Mouse (Mus musculus) limb, embryonic 10.5 days (tissue): ENCODE data around the gene Znrd1. TPM values are rescaled to one million over a fixed set of nuclear protein-coding genes. Genes with fewer than 3 reads are reported as not detected.
A peak's percentile ranks its signal among the peaks of the same experiment; 100 is the strongest.
"Not testable (repeated sequence)": the region's sequence is repeated elsewhere in the genome, so short reads cannot be mapped to it uniquely, and the experiment has no call there.

Experiments used
- DNase-seq: peaks from one replicate; pipeline ENCODE4 v3.0.0-alpha.2; 2017; ENCODE audit warnings: low spot score
- H3K27ac ChIP-seq: fragments of 300-500 bp; sonication (generic); 2 replicates; pipeline ENCODE4 v1.5.1; 2016; ENCODE audit warnings: mild to moderate bottlenecking
- H3K27me3 ChIP-seq: fragments of 300-500 bp; sonication (generic); 2 replicates; pipeline ENCODE4 v1.6.1; 2016; ENCODE audit warnings: low read depth, mild to moderate bottlenecking; ENCODE audit not compliant: poor library complexity, severe bottlenecking
- H3K36me3 ChIP-seq: fragments of 300-500 bp; sonication (generic); 2 replicates; pipeline ENCODE4 v1.6.1; 2016; ENCODE audit warnings: mild to moderate bottlenecking, moderate library complexity
- H3K4me1 ChIP-seq: fragments of 300-500 bp; sonication (generic); 2 replicates; pipeline ENCODE4 v1.6.1; 2016
- H3K4me3 ChIP-seq: fragments of 300-500 bp; sonication (generic); 2 replicates; pipeline ENCODE4 v1.5.1; 2016; ENCODE audit warnings: mild to moderate bottlenecking, moderate library complexity
- H3K9me3 ChIP-seq: fragments of 300-500 bp; sonication (generic); replicated peaks from 2 replicates; pipeline ENCODE4 v1.6.1; 2016; ENCODE audit warnings: mild to moderate bottlenecking
- WGBS: fragments of 180-500 bp; shearing (Covaris S2); methylation state at CpG from one replicate; pipeline ENCODE4 v1.1.7; 2016; 5-methylcytosine and 5-hydroxymethylcytosine counted together
- polyA plus RNA-seq: library from polyadenylated mRNA; unstranded; fragments of >200 nt; fragmentation: Nextera tagmentation; extraction: Ambion mirVana; gene quantifications from 2 replicates; pipeline ENCODE4 v1.2.1, GENCODE M21; 2016

Znrd1 gene
- 107 and 114 TPM in 2 replicates for polyA plus RNA-seq

DNA sequence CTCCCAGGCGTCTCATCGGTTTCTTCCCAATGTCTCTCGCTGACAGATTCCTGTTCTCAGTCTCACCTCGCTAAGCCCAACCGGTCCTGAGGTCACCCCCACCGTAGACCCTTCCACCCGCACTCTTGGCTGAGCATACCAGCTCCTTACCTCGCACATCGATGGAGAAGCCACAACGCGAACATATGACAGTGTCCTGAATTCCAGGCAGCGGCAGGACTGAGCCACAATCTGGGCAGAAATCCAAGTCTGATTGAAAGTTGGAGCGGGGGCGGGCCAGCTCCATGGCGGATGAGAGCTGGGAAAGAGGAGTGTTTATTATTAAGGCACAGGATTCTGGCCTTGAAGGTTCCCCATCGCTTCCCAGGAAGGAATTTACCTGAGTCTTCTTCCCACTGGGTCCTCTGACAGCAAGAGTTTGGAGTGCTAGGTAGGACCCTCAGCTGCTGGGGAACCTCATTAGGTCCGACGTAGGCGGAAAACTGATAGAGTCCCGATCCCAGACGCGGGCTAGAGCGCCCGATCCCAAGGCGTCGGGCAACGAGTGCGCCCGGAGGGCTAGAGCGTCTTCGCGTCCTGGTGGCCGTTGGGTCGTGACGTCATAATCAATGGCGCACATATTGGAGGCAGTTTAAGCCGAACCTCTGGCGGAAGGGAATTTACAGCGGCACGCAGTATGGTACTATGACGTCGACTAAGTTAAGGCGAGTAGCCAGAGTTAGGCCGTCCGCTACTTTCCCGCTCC lies at the start of gene Znrd1, which contains the start of gene Znrd1as:
Znrd1 (minus strand) TSS at position 561 of the 745 bp plus-strand sequence.
Znrd1as (plus strand) TSS at position 594 of the 745 bp plus-strand sequence.
- WGBS, result under 1% methylated on average over 46 of the region's 46 CpGs
- peak; percentile 96 for DNase-seq
- Histone ChIP-seq H3K4me3 (peak within 1 kb of the TSS; percentile 81), H3K4me1 (peaks cover 12% of the 10 kb centered on the region), H3K27me3 (no peaks in the 10 kb centered on the region), H3K36me3 (peaks cover 28% of the 10 kb centered on the region), H3K27ac (peak within 1 kb of the TSS; percentile 90), H3K9me3 (no peaks in the 10 kb centered on the region)

DNA sequence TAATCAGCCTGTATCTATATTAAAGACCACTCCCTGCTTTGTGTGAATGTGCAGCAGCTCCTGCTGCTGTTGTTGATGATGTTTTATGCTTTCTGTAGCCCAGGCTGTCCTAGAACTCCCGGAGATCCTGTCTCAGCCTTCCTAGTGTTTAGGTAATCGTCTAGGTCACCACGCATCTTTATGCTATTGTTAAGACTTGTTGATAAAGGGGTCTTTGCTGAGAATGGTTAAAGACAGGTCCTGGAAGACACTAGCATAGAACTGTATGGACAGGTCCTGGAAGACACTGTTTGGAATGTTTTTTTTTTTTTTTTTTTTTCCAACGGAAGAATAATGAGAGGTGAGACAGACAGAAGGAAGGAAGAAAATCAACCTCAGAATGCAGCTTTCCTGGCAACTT lies 45.0 kb upstream of the Znrd1 start:
- Histone ChIP-seq H3K27ac (peak overlapping the region; percentile 98), H3K4me1 (peaks cover 15% of the 10 kb centered on the region), H3K9me3 (no peaks in the 10 kb centered on the region), H3K27me3 (no peaks in the 10 kb centered on the region), H3K4me3 (peak overlapping the region; percentile 71), H3K36me3 (peaks cover 42% of the 10 kb centered on the region)
- DNase-seq, result peak; percentile 35
- WGBS, result 59% methylated on average over 4 of the region's 4 CpGs

DNA sequence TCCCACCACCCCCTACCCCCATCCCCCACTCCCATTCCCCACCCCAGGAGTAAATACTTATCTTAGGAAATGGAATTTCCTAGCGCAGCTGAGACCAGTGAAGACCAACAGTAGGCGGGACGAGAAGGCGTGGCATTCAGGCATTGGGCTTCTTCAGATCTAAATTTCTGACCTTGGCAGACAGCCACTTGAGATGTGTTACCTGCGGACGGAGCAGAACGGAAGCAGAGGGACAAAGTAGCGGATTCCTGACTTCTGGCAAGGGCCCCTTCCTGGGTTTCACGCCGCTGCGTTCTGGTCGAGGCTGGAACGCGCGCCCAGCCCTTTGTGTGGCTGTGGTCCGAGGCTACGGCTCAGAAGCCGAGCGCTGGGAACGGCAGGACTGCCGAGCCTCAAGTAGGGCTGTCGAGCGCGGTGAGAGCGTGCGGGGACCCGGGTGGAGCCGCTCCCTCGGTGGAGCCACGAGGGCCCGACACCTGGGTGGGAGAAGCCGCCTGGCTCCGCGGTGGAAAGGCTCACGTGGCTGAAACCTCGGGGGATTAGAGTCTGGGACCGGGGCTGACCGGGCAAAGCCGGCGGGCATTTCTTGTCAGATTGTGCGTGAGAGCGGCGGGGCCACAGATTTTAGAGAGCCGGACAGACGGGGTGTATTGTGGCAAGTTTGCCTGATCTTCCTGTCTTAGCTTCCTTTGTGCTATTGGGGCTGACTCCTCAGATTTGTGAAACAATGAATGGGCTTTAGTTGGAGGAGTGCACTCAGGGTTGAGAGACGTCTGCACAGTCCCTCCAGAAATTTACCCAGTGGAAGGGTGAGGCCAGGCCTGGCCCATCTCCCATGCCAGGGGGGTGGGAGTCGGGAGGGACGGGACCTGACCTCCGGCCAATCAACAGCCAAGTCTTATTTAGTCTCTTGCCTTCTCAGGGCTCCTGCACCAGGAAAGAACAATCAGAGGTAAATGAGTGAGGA lies 44.3 kb upstream of the Znrd1 start:
- H3K4me1 ChIP-seq, result peaks cover 15% of the 10 kb centered on the region

DNA sequence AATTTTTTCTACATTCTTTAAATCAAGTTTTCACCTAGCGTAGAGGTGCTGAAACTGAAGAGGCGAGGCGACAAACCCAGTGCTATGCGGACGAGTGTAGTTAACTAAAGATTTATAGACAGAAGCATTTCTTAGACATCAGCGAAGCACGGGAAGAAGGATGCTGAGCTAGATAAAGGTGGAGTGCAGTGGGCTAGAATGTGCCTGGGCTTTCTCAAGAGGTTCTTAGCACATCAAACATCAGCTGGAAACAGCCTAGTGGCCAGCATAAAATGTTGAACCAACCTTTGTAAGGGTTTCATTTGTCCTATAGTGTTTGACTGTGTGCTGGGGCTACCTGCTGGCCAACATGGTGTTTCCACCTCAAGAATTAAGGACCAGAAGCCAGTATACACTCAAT lies 42.5 kb upstream of the Znrd1 start, which contains the start of gene Zfp57:
Zfp57 (plus strand) TSS at position 301 of the 400 bp plus-strand sequence.
- H3K27ac ChIP-seq, result peak within 1 kb of the TSS; percentile 98
- 90% methylated on average over 7 of the region's 7 CpGs for WGBS

More for the DNA sequence above, 44.3 kb upstream of the Znrd1 start:
- under 1% methylated on average over 49 of the region's 49 CpGs for WGBS
- Histone ChIP-seq H3K9me3 (no peaks in the 10 kb centered on the region), H3K27me3 (no peaks in the 10 kb centered on the region), H3K4me3 (peak overlapping the region; percentile 71), H3K27ac (peak overlapping the region; percentile 98), H3K36me3 (peaks cover 34% of the 10 kb centered on the region)
- DNase-seq, result peak; percentile 82

DNA sequence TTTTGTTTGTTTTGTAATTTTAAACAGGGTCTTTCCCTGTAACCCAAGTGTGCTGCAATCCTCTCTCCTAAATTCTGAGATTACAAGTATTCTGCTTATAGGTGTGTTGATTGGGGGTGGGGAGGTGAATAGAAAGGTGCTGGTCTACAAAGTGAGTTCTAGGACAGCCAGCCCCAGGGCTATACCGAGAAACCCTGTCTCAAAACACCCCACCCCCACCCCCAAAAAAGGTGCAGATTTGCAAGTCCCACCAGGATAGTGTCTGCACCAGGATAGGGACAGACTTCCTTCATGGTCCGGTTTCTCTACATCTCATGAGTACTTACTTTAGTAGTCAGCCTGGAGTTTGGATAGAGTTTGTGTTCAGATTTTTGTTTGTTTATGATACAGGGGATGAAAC lies 40.1 kb upstream of the Znrd1 start:
- WGBS, result 72% methylated on average over 2 of the region's 2 CpGs
- Histone ChIP-seq H3K27ac (no peak overlapping the region), H3K9me3 (no peaks in the 10 kb centered on the region), H3K36me3 (no peaks in the 10 kb centered on the region), H3K4me3 (no peak overlapping the region), H3K4me1 (peaks cover 15% of the 10 kb centered on the region), H3K27me3 (no peaks in the 10 kb centered on the region)
- DNase-seq, result no peak

More for the DNA sequence above, 42.5 kb upstream of the Znrd1 start, which contains the start of gene Zfp57:
- H3K9me3 ChIP-seq, result no peaks in the 10 kb centered on the region
- H3K36me3 ChIP-seq, result peaks cover 17% of the 10 kb centered on the region
- H3K4me3 ChIP-seq, result peak within 1 kb of the TSS; percentile 71
- no peaks in the 10 kb centered on the region for H3K27me3 ChIP-seq
- H3K4me1 ChIP-seq, result peaks cover 15% of the 10 kb centered on the region
- DNase-seq, result no peak

DNA sequence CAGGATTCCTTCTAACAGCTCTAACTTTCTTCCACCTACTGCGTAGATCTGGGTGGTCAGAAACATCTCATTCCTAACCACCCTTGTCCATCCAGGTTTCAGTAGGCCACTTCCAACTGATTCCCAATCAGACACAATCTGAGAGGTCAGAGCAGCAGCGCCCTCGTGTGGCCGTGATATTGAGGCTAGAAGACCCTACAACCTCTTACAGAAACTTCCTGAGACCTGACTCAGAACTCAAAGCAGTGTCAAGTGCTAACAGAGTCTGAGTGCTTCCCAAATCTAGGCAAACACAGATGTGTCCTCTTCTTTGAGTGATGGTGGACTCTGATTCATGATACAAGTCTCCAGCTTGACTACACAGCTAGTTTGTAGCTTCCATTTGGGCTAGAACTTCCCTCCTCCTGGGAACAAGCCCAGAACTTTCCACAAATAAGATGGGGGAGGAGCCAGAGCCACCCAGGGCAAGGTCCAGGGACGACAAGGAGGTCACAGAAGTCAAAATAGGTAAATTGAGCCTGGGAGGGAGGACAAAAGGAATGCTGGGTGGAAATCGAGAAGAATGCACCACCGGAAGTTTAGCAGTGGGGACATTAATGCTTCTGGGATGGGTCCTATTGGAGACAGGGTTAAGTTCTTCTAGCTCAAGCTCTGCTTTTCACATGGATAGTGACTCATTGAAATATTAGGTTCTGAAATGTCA lies 38.8 kb upstream of the Znrd1 start:
- Histone ChIP-seq H3K36me3 (no peaks in the 10 kb centered on the region), H3K27me3 (no peaks in the 10 kb centered on the region), H3K9me3 (no peaks in the 10 kb centered on the region), H3K27ac (no peak overlapping the region), H3K4me1 (peaks cover 5% of the 10 kb centered on the region; the same call in 1 of the 2 replicates), H3K4me3 (no peak overlapping the region)
- 28% methylated on average over 7 of the region's 7 CpGs for WGBS
- peak; percentile 87 for DNase-seq

DNA sequence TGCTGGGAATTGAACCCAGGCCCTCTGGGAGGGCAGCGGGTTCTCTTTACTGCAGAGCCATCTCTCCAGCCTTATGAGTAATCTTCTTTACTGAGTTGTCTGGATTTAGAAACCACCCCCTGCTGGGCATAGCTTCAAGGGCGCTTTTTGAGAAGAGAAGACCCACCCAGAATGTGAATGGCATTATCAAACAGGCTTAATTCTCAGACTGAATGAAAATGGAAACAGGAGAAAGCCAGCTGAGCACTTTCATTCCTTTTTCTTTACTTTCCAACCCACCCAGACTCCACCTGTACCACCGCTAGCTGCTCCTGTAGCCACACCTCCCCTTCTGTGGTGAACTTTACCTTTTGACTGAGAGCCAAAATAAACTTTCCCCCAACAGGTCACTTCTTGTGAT lies 37.1 kb upstream of the Znrd1 start:
- Histone ChIP-seq H3K4me3 (no peak overlapping the region), H3K9me3 (no peaks in the 10 kb centered on the region), H3K36me3 (no peaks in the 10 kb centered on the region), H3K4me1 (no peaks in the 10 kb centered on the region; the same call in 1 of the 2 replicates), H3K27me3 (no peaks in the 10 kb centered on the region), H3K27ac (no peak overlapping the region)
- 75% methylated on average over 3 of the region's 3 CpGs for WGBS
- no peak for DNase-seq

DNA sequence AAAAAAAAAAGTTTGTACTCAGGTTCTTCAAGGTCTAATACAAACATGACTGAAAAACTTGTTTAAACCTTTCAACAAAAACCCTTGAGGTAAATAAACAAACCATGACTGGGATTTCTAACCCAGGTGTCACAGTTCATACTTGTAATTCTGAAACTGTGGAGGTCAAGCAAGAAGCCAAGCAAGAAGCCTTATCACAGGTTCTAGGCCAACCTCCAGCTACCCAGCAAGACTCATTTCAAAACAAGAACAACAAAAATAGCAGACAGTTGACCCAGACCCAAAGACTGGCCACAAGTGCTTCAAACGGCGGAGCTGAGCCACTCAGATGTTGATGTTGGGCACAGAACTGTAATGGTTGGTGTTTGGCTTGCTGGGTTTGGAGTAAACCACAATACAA lies 36.2 kb upstream of the Znrd1 start:
- Histone ChIP-seq H3K36me3 (no peaks in the 10 kb centered on the region), H3K27ac (no peak overlapping the region)

DNA sequence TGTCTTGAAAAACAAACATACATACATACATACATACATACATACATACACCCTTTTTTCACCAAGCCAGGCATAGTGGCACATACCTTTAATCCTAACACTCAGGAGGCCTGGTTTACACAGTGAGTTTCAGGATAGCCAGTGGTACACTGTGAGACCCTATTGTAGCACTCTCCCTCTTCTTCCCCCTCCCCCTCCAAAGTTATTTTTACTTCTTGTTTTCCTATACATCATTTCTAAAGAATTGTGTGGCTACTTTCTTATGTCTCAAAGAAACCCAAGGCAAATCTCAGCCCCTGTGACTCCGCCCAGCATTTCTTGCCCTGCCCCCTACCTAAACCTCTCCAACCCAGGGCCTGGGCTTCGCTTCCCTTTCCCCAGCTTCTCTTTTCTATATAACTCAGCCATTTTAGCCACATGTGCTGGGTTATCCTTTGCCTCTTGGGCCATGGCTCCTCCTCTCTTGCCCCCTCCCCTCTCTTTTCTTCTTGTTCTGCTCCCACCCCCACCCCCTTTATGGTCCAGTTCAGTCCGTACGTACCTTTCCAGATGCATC lies 35.5 kb upstream of the Znrd1 start:
- H3K4me1 ChIP-seq, result no peaks in the 10 kb centered on the region; the same call in 1 of the 2 replicates
- no peaks in the 10 kb centered on the region for H3K36me3 ChIP-seq
- peaks cover 14% of the 10 kb centered on the region for H3K27me3 ChIP-seq
- no peak overlapping the region for H3K27ac ChIP-seq
- 88% methylated on average over 4 of the region's 4 CpGs for WGBS
- H3K4me3 ChIP-seq, result no peak overlapping the region
- no peaks in the 10 kb centered on the region for H3K9me3 ChIP-seq
- DNase-seq, result no peak

More for the DNA sequence above, 36.2 kb upstream of the Znrd1 start:
- Histone ChIP-seq H3K9me3 (no peaks in the 10 kb centered on the region), H3K4me3 (no peak overlapping the region), H3K27me3 (peaks cover 7% of the 10 kb centered on the region), H3K4me1 (no peaks in the 10 kb centered on the region; the same call in 1 of the 2 replicates)
- DNase-seq, result no peak
- 88% methylated on average over 2 of the region's 2 CpGs for WGBS

DNA sequence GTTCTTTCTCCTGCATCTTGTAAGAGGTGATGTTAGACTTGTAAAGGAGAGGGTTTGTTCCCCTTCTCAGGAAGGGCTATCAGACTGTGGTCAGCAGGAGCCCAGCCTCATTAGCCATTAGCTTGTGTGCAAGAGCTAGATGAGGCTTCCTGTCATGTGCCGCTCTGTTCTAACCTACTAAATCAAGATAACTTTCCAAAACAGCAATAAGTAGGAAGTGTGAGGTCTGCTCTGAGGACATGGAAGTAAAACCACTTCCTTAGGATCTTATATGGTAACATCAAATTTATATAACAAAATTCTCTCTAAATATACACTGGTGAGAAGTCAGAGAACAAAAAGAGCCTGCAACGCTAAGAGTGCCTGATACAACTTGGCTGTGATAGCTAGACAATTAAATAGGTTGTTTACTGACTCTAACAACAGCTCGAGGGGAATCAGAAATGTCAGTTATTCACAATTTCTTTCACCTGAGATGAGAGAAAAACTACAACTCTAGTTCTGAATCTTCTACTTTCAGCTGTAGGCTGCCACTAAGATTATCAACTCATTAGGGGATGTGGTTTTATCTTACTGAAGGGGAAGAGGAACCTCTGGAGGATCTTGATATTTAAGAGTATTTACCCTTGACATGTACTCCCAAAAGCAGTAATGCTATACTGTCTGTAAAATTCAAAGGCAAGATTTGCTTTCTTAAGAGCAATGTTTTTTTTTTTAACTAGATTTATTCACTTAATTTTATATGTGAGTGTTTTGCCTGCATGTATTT lies 34.2 kb upstream of the Znrd1 start:
- no peak for DNase-seq
- WGBS, result 67% methylated on average over 3 of the region's 3 CpGs
- H3K36me3 ChIP-seq, result no peaks in the 10 kb centered on the region

DNA sequence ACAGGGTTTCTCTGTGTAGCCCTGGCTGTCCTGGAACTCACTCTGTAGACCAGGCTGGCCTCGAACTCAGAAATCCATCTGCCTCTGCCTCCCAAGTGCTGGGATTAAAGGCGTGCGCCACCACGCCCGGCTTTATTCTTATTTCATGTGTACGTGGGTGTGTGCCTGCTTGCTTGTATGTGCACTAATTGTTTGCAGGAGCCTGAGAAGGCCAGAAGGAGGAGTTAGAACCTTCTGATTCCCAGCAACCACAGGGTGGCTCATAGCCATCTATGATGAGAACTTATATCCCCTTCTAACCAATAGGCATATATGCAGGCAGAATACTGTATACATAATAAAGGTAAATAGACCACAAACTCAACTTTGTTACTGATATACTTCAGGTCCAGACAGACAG lies 32.3 kb upstream of the Znrd1 start:
- not testable (repeated sequence) for H3K4me3 ChIP-seq, H3K36me3 ChIP-seq, H3K9me3 ChIP-seq, H3K27ac ChIP-seq, H3K4me1 ChIP-seq, DNase-seq
- WGBS, result 95% methylated on average over 6 of the region's 6 CpGs
- H3K27me3 ChIP-seq, result peaks cover 39% of the 10 kb centered on the region

More for the DNA sequence above, 34.2 kb upstream of the Znrd1 start:
- Histone ChIP-seq H3K27ac (no peak overlapping the region), H3K4me1 (peaks cover 4% of the 10 kb centered on the region; the same call in 1 of the 2 replicates), H3K9me3 (no peaks in the 10 kb centered on the region), H3K4me3 (no peak overlapping the region), H3K27me3 (peaks cover 27% of the 10 kb centered on the region)
